Mouse (Mus musculus) intestine, embryonic 14.5 days (tissue): ENCODE measurements around the gene Zfp750. TPM values are rescaled to one million over a fixed set of nuclear protein-coding genes. Genes with fewer than 3 reads are reported as not detected.
A peak's percentile ranks its signal among the peaks of the same experiment; 100 is the strongest.

Source experiments
- ATAC-seq: fragments of 200-750 bp; cut with Nextera tagmentation; replicated peaks from 2 replicates; pipeline ENCODE4 v1.8.0; 2017; ENCODE audit warnings: low read depth, moderate number of reproducible peaks, moderate TSS enrichment, moderate library complexity; ENCODE audit not compliant: low FRiP score, low TSS enrichment
- DNase-seq: peaks from one replicate; pipeline ENCODE4 v3.0.0-alpha.2; 2018; ENCODE audit warnings: low spot score
- H3K27ac ChIP-seq: fragments of 300-500 bp; sonication (generic); 2 replicates; pipeline ENCODE4 v1.5.1; 2014; ENCODE audit warnings: low read depth, mild to moderate bottlenecking, control low read depth
- H3K27me3 ChIP-seq: fragments of 300-500 bp; sonication (generic); replicated peaks from 2 replicates; pipeline ENCODE4 v1.6.1; 2014; ENCODE audit warnings: low read length, control low read depth; ENCODE audit not compliant: control insufficient read depth, insufficient read depth
- H3K36me3 ChIP-seq: fragments of 300-500 bp; sonication (generic); 2 replicates; pipeline ENCODE4 v1.6.1; 2014; ENCODE audit warnings: low read length, control low read depth; ENCODE audit not compliant: control insufficient read depth, insufficient read depth
- H3K4me1 ChIP-seq: fragments of 300-500 bp; sonication (generic); replicated peaks from 2 replicates; pipeline ENCODE4 v1.6.1; 2014; ENCODE audit warnings: low read length, control low read depth, mixed read lengths; ENCODE audit not compliant: control insufficient read depth, insufficient read depth
- H3K4me2 ChIP-seq: fragments of 300-500 bp; sonication (generic); 2 replicates; pipeline ENCODE4 v1.6.1; 2014; ENCODE audit warnings: low read length
- H3K4me3 ChIP-seq: fragments of 300-500 bp; sonication (generic); 2 replicates; pipeline ENCODE4 v1.5.1; 2014; ENCODE audit warnings: low read depth, low read length, control low read depth, mixed read lengths
- H3K9ac ChIP-seq: fragments of 300-500 bp; sonication (generic); 2 replicates; pipeline ENCODE4 v1.6.1; 2014; ENCODE audit warnings: mild to moderate bottlenecking, low read length
- H3K9me3 ChIP-seq: fragments of 300-500 bp; sonication (generic); 2 replicates; pipeline ENCODE4 v1.6.1; 2016; ENCODE audit warnings: low read length, control low read depth; ENCODE audit not compliant: control insufficient read depth
- WGBS: fragments of 180-500 bp; shearing (Covaris S2); extraction: QIAGEN DNeasy Blood & Tissue Kit; methylation state at CpG from one replicate; pipeline ENCODE4 v1.1.7; 2014; 5-methylcytosine and 5-hydroxymethylcytosine counted together
- polyA plus RNA-seq: library from polyadenylated mRNA; unstranded; fragments of >200 nt; fragmentation: Nextera tagmentation; extraction: Ambion mirVana; gene quantifications from 2 replicates; pipeline ENCODE4 v1.2.1, GENCODE M21; 2014

The Zfp750 gene
- polyA plus RNA-seq, 1 experiment from 2014 or later, result 0.38 TPM

GRCm38 (mm10) chr11:121502000-121502860 is 16.9 kb downstream of the Zfp750 start:
- whole genome bisulfite sequencing, result 86% methylated on average over 4 of the region's 4 CpGs

GRCm38 (mm10) chr11:121501525-121501924 is 17.6 kb downstream of the Zfp750 start:
- H3K27me3 ChIP-seq, result no peaks in the 10 kb centered on the region
- no peak overlapping the region for H3K4me2 ChIP-seq
- ATAC-seq (no peak), DNase-seq (no peak)
- H3K4me1 ChIP-seq, result no peaks in the 10 kb centered on the region
- no peak overlapping the region for H3K27ac ChIP-seq
- H3K36me3 ChIP-seq, result peaks cover 41% of the 10 kb centered on the region
- no peak overlapping the region for H3K4me3 ChIP-seq
- H3K9me3 ChIP-seq, result no peaks in the 10 kb centered on the region
- no peak overlapping the region for H3K9ac ChIP-seq
- 80% methylated on average over 4 of the region's 4 CpGs for WGBS

More at GRCm38 (mm10) chr11:121502000-121502860, 16.9 kb downstream of the Zfp750 start:
- H3K36me3 ChIP-seq, result peaks cover 34% of the 10 kb centered on the region
- DNase-seq, result no peak
- no peak overlapping the region for H3K27ac ChIP-seq
- no peak overlapping the region for H3K4me3 ChIP-seq
- no peak for ATAC-seq
- no peak overlapping the region for H3K9ac ChIP-seq
- H3K4me1 ChIP-seq, result no peaks in the 10 kb centered on the region
- no peak overlapping the region for H3K4me2 ChIP-seq
- H3K9me3 ChIP-seq, result no peaks in the 10 kb centered on the region
- no peaks in the 10 kb centered on the region for H3K27me3 ChIP-seq

- Histone ChIP-seq H3K9me3 (no peaks in the 10 kb centered on the region), H3K9ac (no peak overlapping the region), H3K4me2 (no peak overlapping the region), H3K27ac (no peak overlapping the region), H3K36me3 (peaks cover 35% of the 10 kb centered on the region), H3K27me3 (no peaks in the 10 kb centered on the region), H3K4me3 (no peak overlapping the region), H3K4me1 (no peaks in the 10 kb centered on the region)
- no peak for ATAC-seq
- no peak for DNase-seq
These were observed 18.5 kb downstream of the Zfp750 start for GRCm38 (mm10) chr11:121500595-121500994.

GRCm38 (mm10) chr11:121490651-121491050 is 28.5 kb downstream of the Zfp750 start:
- Histone ChIP-seq H3K4me3 (no peak overlapping the region), H3K9me3 (no peaks in the 10 kb centered on the region), H3K9ac (no peak overlapping the region), H3K4me2 (no peak overlapping the region), H3K36me3 (peaks cover 8% of the 10 kb centered on the region; the same call in 1 of the 2 replicates), H3K4me1 (no peaks in the 10 kb centered on the region), H3K27me3 (no peaks in the 10 kb centered on the region), H3K27ac (no peak overlapping the region)
- ATAC-seq (no peak), DNase-seq (no peak)

- Histone ChIP-seq H3K4me1 (no peaks in the 10 kb centered on the region), H3K9me3 (no peaks in the 10 kb centered on the region), H3K36me3 (peaks cover 4% of the 10 kb centered on the region; the same call in 1 of the 2 replicates), H3K9ac (no peak overlapping the region), H3K27me3 (no peaks in the 10 kb centered on the region), H3K27ac (no peak overlapping the region), H3K4me3 (no peak overlapping the region), H3K4me2 (no peak overlapping the region)
- DNase-seq, result no peak
- ATAC-seq, result no peak
- WGBS, result 80% methylated on average over 9 of the region's 9 CpGs
These were observed 33.3 kb downstream of the Zfp750 start for GRCm38 (mm10) chr11:121485882-121486281.

- ATAC-seq (no peak), DNase-seq (no peak)
- no peak overlapping the region for H3K4me3 ChIP-seq
- H3K27me3 ChIP-seq, result no peaks in the 10 kb centered on the region
- H3K36me3 ChIP-seq, result peaks cover 10% of the 10 kb centered on the region
- H3K4me1 ChIP-seq, result no peaks in the 10 kb centered on the region
- H3K27ac ChIP-seq, result no peak overlapping the region
- no peak overlapping the region for H3K4me2 ChIP-seq
- 87% methylated on average over 2 of the region's 2 CpGs for WGBS
- H3K9ac ChIP-seq, result no peak overlapping the region
- no peaks in the 10 kb centered on the region for H3K9me3 ChIP-seq
These were observed 38.0 kb downstream of the Zfp750 start for GRCm38 (mm10) chr11:121481129-121481528.

- Histone ChIP-seq H3K4me2 (no peak overlapping the region), H3K9ac (no peak overlapping the region), H3K27ac (no peak overlapping the region), H3K27me3 (no peaks in the 10 kb centered on the region), H3K36me3 (peaks cover 12% of the 10 kb centered on the region), H3K4me3 (no peak overlapping the region), H3K4me1 (no peaks in the 10 kb centered on the region), H3K9me3 (no peaks in the 10 kb centered on the region)
- DNase-seq (no peak), ATAC-seq (no peak)
- WGBS, result 91% methylated on average over 15 of the region's 15 CpGs
These were observed 39.5 kb downstream of the Zfp750 start for GRCm38 (mm10) chr11:121479476-121480203.

- H3K4me2 ChIP-seq, result no peak overlapping the region
- H3K27ac ChIP-seq, result no peak overlapping the region
- peak; percentile 86 for DNase-seq
- no peak overlapping the region for H3K9ac ChIP-seq
- no peak for ATAC-seq
- 32% methylated on average over 9 of the region's 9 CpGs for WGBS
- H3K36me3 ChIP-seq, result peaks cover 8% of the 10 kb centered on the region
- H3K27me3 ChIP-seq, result no peaks in the 10 kb centered on the region
- H3K4me3 ChIP-seq, result no peak overlapping the region
- H3K9me3 ChIP-seq, result no peaks in the 10 kb centered on the region
- no peaks in the 10 kb centered on the region for H3K4me1 ChIP-seq
These were observed 43.3 kb downstream of the Zfp750 start for GRCm38 (mm10) chr11:121475699-121476415.
